Mouse (Mus musculus): ENCODE data around the gene Rnf40. TPM values are rescaled to one million over a fixed set of nuclear protein-coding genes. Genes with fewer than 3 reads are reported as not detected.
A peak's percentile ranks its signal among the peaks of the same experiment; 100 is the strongest.

The Rnf40 gene
- total and polyA plus RNA-seq, 3 experiments = 49.5 to 75.1 TPM; not detected in 1

DNA sequence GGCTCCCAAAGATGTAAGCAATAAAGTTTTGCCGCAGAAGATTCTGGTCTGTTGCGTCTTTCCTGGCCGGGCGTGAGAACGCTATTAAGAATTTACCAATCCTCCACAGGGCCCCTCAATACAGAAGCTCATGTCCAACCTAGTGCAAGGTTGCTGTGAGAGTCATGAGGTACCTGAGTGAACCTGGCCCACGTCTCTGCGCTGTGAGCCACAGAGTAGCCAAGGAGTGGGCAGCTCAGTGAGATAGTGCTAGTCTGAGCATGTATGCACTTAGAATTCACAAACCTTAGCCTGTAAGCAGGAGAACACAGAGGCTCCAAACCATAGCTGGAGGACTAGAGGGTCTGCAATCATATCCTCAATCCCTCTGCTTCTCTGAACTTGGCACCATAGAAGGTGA lies 37.5 kb downstream of the Rnf40 start:
- Histone ChIP-seq H3K36me3 (ENCODE audit: control insufficient read depth in 1 of 2, insufficient read depth in 2 of 2, low read length in 2 of 2) (peaks cover 0 to 11% of the 10 kb centered on the region in 2 experiments; a peak in 2 of 4 replicates), H3K27ac (ENCODE audit: control insufficient read depth, low read depth, low read length) (peak overlapping the region; percentile 33; the same call in 1 of the 2 replicates), H3K79me2 (ENCODE audit: control insufficient read depth, insufficient read depth, low read length, poor library complexity) (no peaks in the 10 kb centered on the region), H3K4me3 (ENCODE audit: control insufficient read depth in 1 of 2, insufficient read depth in 1 of 2, low read depth in 2 of 2, low read length in 2 of 2) (no peak overlapping the region), H3K27me3 (ENCODE audit: control insufficient read depth in 1 of 2, insufficient read depth in 2 of 2, low read length in 2 of 2) (no peaks in the 10 kb centered on the region), H3K9ac (ENCODE audit: control insufficient read depth, low read depth, low read length, poor library complexity, severe bottlenecking) (no peak overlapping the region), H3K4me1 (ENCODE audit: control insufficient read depth in 1 of 2, insufficient read depth in 2 of 2, low read length in 2 of 2) (peaks cover 0 to 14% of the 10 kb centered on the region in 2 experiments; a peak in 3 of 4 replicates), H3K9me3 (replicated peaks; ENCODE audit: insufficient read depth, low read length) (no peaks in the 10 kb centered on the region)
- no peak for DNase-seq (ENCODE audit: low read depth, low spot score)
- TF ChIP-seq KAT2A (conservative IDR thresholded peaks at IDR 0.05; ENCODE audit: low read depth, low read length) = no peak

DNA sequence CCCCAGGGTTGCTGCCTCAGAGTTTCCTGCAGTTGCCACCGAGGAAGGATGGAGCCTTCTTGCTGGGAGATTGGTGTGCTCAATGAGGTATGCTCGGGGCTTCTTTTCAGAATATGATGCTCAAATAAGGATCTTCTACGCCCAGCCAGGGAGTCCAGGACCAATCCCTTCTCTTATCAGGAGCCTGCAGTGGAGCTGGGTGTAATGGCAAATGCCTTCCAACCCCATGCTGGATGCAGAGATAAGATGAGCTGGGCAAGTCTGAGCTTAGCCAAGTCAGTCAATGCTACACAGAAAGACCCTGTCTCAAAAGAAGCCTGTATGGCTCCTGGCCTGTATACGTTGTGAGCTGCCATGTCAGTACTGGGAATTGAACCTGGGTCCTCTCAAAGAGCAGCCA lies 37.9 kb downstream of the Rnf40 start:
- Histone ChIP-seq H3K36me3 (ENCODE audit: control insufficient read depth in 1 of 2, insufficient read depth in 2 of 2, low read length in 2 of 2) (peaks cover 0 to 11% of the 10 kb centered on the region in 2 experiments; a peak in 2 of 4 replicates), H3K79me2 (ENCODE audit: control insufficient read depth, insufficient read depth, low read length, poor library complexity) (no peaks in the 10 kb centered on the region), H3K27ac (ENCODE audit: control insufficient read depth, low read depth, low read length) (peak overlapping the region; percentile 33; the same call in 1 of the 2 replicates), H3K4me3 (ENCODE audit: control insufficient read depth in 1 of 2, insufficient read depth in 1 of 2, low read depth in 2 of 2, low read length in 2 of 2) (no peak overlapping the region), H3K9me3 (replicated peaks; ENCODE audit: insufficient read depth, low read length) (no peaks in the 10 kb centered on the region), H3K4me1 (ENCODE audit: control insufficient read depth in 1 of 2, insufficient read depth in 2 of 2, low read length in 2 of 2) (peaks cover 0 to 14% of the 10 kb centered on the region in 2 experiments; a peak in 3 of 4 replicates), H3K27me3 (ENCODE audit: control insufficient read depth in 1 of 2, insufficient read depth in 2 of 2, low read length in 2 of 2) (no peaks in the 10 kb centered on the region), H3K9ac (ENCODE audit: control insufficient read depth, low read depth, low read length, poor library complexity, severe bottlenecking) (no peak overlapping the region)
- DNase-seq (ENCODE audit: low read depth, low spot score) = peak; percentile 85
- TF ChIP-seq ELF1 (IDR thresholded peaks at IDR 0.05; ENCODE audit: low read depth, low read length) (no peak), POLR2AphosphoS5 (IDR thresholded peaks at IDR 0.05; ENCODE audit: borderline replicate concordance, low read depth, low read length) (no peak), ZKSCAN1 (IDR thresholded peaks at IDR 0.05; ENCODE audit: low read depth, low read length) (no peak), MAX (IDR thresholded peaks at IDR 0.05; ENCODE audit: low read length) (no peak), CHD2 (IDR thresholded peaks at IDR 0.05; ENCODE audit: low read length) (no peak), TCF12 (IDR thresholded peaks at IDR 0.05; ENCODE audit: low read depth, low read length) (peak; percentile 97), MYB (IDR thresholded peaks at IDR 0.05; ENCODE audit: low read depth, low read length) (no peak), SMC3 (IDR thresholded peaks at IDR 0.05; ENCODE audit: low read depth, low read length) (no peak), POLR2A (IDR thresholded peaks at IDR 0.05; ENCODE audit: control insufficient read depth in 1 of 2, insufficient read depth in 1 of 2, low read depth in 1 of 2, low read length in 2 of 2, poor library complexity in 1 of 2) (no peak), ZMIZ1 (IDR thresholded peaks at IDR 0.05; ENCODE audit: low read depth, low read length) (no peak), GATA1 (IDR thresholded peaks at IDR 0.05; ENCODE audit: low read depth, low read length) (peak; percentile 95), SIN3A (IDR thresholded peaks at IDR 0.05; ENCODE audit: low read length) (no peak), POLR2AphosphoS2 (IDR thresholded peaks at IDR 0.05; ENCODE audit: low read length) (no peak), MAZ (IDR thresholded peaks at IDR 0.05; ENCODE audit: low read depth, low read length) (no peak), USF2 (IDR thresholded peaks at IDR 0.05; ENCODE audit: borderline replicate concordance in 1 of 2, insufficient read depth in 1 of 2, low read depth in 1 of 2, low read length in 2 of 2) (no peak), UBTF (IDR thresholded peaks at IDR 0.05; ENCODE audit: borderline replicate concordance, insufficient read depth, low read depth, low read length) (no peak), TAL1 (IDR thresholded peaks at IDR 0.05; ENCODE audit: low read length) (peak; percentile 96), RCOR1 (IDR thresholded peaks at IDR 0.05; ENCODE audit: low read depth, low read length) (peak; percentile 79), GABPA (IDR thresholded peaks at IDR 0.05; ENCODE audit: low read depth, low read length) (no peak), CTCF (IDR thresholded peaks at IDR 0.05 in 2 of 3, conservative IDR thresholded peaks at IDR 0.05 in 1 of 3; ENCODE audit: control insufficient read depth in 1 of 3, insufficient read depth in 1 of 3, low read depth in 2 of 3, low read length in 3 of 3, poor library complexity in 1 of 3, severe bottlenecking in 1 of 3) (no peak), MAFK (IDR thresholded peaks at IDR 0.05; ENCODE audit: borderline replicate concordance, low read depth, low read length) (no peak), USF1 (IDR thresholded peaks at IDR 0.05; ENCODE audit: low read depth, low read length) (no peak), MYC (IDR thresholded peaks at IDR 0.05; ENCODE audit: low read depth, low read length) (no peak), TBP (IDR thresholded peaks at IDR 0.05; ENCODE audit: low read depth, low read length) (no peak), BHLHE40 (IDR thresholded peaks at IDR 0.05; ENCODE audit: borderline replicate concordance, low read depth, low read length) (no peak), HCFC1 (IDR thresholded peaks at IDR 0.05; ENCODE audit: low read depth, low read length) (no peak), RAD21 (IDR thresholded peaks at IDR 0.05; ENCODE audit: low read depth, low read length) (no peak), JUND (IDR thresholded peaks at IDR 0.05; ENCODE audit: low read depth, low read length) (no peak), KAT2A (conservative IDR thresholded peaks at IDR 0.05; ENCODE audit: low read depth, low read length) (no peak), E2F4 (IDR thresholded peaks at IDR 0.05; ENCODE audit: borderline replicate concordance, low read depth, low read length) (no peak), NRF1 (IDR thresholded peaks at IDR 0.05; ENCODE audit: insufficient read depth, low read depth, low read length, poor library complexity, severe bottlenecking) (no peak), CHD1 (IDR thresholded peaks at IDR 0.05; ENCODE audit: low read depth, low read length) (no peak), ZNF384 (IDR thresholded peaks at IDR 0.05; ENCODE audit: low read depth, low read length) (no peak)
